Mouse (Mus musculus) MEL (cell line): ENCODE results near the gene Raph1. TPM values are rescaled to one million over a fixed set of nuclear protein-coding genes. Genes with fewer than 3 reads are reported as not detected.

Source experiments
- DNase-seq: peaks from one replicate; pipeline ENCODE4 v3.0.0; 2011; ENCODE audit warnings: low read depth, low spot score
- H3K27ac ChIP-seq: 2 replicates; pipeline ENCODE4 v1.5.1; 2012; ENCODE audit warnings: low read depth, mild to moderate bottlenecking, control low read depth, low read length, moderate library complexity; ENCODE audit not compliant: control insufficient read depth
- H3K27me3 ChIP-seq, 2 experiments: fragments of 150-350 bp in 1 of 2; sonication (generic) in 1 of 2; 2 replicates each; pipeline ENCODE4 v1.6.1; 2012; ENCODE audit warnings: low read length in 2 of 2, mild to moderate bottlenecking in 2 of 2, improper control_type of control experiment in 1 of 2, moderate library complexity in 1 of 2; ENCODE audit not compliant: insufficient read depth in 2 of 2, control insufficient read depth in 1 of 2
- H3K36me3 ChIP-seq, 2 experiments: 2 replicates each; pipeline ENCODE4 v1.6.1; 2012 to 2014; ENCODE audit warnings: low read length in 2 of 2, improper control_type of control experiment in 1 of 2, inconsistent platforms in 1 of 2, mild to moderate bottlenecking in 1 of 2; ENCODE audit not compliant: insufficient read depth in 2 of 2, control insufficient read depth in 1 of 2
- H3K4me1 ChIP-seq, 2 experiments: fragments of 150-350 bp in 1 of 2; sonication (generic) in 1 of 2; 2 replicates each; pipeline ENCODE4 v1.6.1; 2012; ENCODE audit warnings: low read length in 2 of 2, improper control_type of control experiment in 1 of 2, mild to moderate bottlenecking in 1 of 2; ENCODE audit not compliant: insufficient read depth in 2 of 2, control insufficient read depth in 1 of 2
- H3K4me3 ChIP-seq, 2 experiments: fragments of 150-350 bp in 1 of 2; sonication (generic) in 1 of 2; 2 replicates each; pipeline ENCODE4 v1.5.1; 2012; ENCODE audit warnings: low read depth in 2 of 2, low read length in 2 of 2, mild to moderate bottlenecking in 2 of 2, moderate library complexity in 2 of 2, control low read depth in 1 of 2, improper control_type of control experiment in 1 of 2; ENCODE audit not compliant: control insufficient read depth in 1 of 2, insufficient read depth in 1 of 2
- H3K79me2 ChIP-seq: 2 replicates; pipeline ENCODE4 v1.6.1; 2012; ENCODE audit warnings: mild to moderate bottlenecking, low read length, moderate library complexity; ENCODE audit not compliant: control insufficient read depth, poor library complexity, insufficient read depth
- H3K9ac ChIP-seq: 2 replicates; pipeline ENCODE4 v1.6.1; 2012; ENCODE audit warnings: low read depth, mild to moderate bottlenecking, control low read depth, low read length, moderate library complexity; ENCODE audit not compliant: control insufficient read depth, poor library complexity, severe bottlenecking
- H3K9me3 ChIP-seq: fragments of 150-350 bp; sonication (generic); replicated peaks from 2 replicates; pipeline ENCODE4 v1.6.1; 2012; ENCODE audit warnings: mild to moderate bottlenecking, low read length, improper control_type of control experiment, moderate library complexity; ENCODE audit not compliant: insufficient read depth
- CHD1 ChIP-seq: IDR thresholded peaks from 2 replicates; pipeline ENCODE4 v1.6.1; 2012; ENCODE audit warnings: low read depth, mild to moderate bottlenecking, inconsistent platforms, low read length, improper control_type of control experiment
- CHD2 ChIP-seq: IDR thresholded peaks from 2 replicates; pipeline ENCODE4 v1.6.1; 2011; ENCODE audit warnings: low read length, improper control_type of control experiment
- CTCF ChIP-seq, 3 experiments: IDR thresholded peaks in 2 of 3; conservative IDR thresholded peaks in 1 of 3; 2 replicates each; pipeline ENCODE4 v1.5.1; 2011 to 2012; ENCODE audit warnings: low read length in 3 of 3, low read depth in 2 of 3, mild to moderate bottlenecking in 2 of 3, improper control_type of control experiment in 1 of 3, inconsistent platforms in 1 of 3, mixed read lengths in 1 of 3, moderate library complexity in 1 of 3; ENCODE audit not compliant: control insufficient read depth in 1 of 3, insufficient read depth in 1 of 3, poor library complexity in 1 of 3, severe bottlenecking in 1 of 3
- ELF1 ChIP-seq: IDR thresholded peaks from 2 replicates; pipeline ENCODE4 v1.6.1; 2014; ENCODE audit warnings: low read depth, mild to moderate bottlenecking, inconsistent platforms, low read length, improper control_type of control experiment, moderate library complexity
- ETS1 ChIP-seq: IDR thresholded peaks from 2 replicates; pipeline ENCODE4 v1.6.1; 2012; ENCODE audit warnings: low read depth, mild to moderate bottlenecking, inconsistent platforms, low read length, improper control_type of control experiment, moderate library complexity
- GABPA ChIP-seq: IDR thresholded peaks from 2 replicates; pipeline ENCODE4 v1.6.1; 2012; ENCODE audit warnings: low read depth, mild to moderate bottlenecking, inconsistent platforms, low read length, improper control_type of control experiment, moderate library complexity
- GATA1 ChIP-seq: IDR thresholded peaks from 2 replicates; pipeline ENCODE4 v1.6.1; 2011; ENCODE audit warnings: low read depth, low read length, improper control_type of control experiment
- HCFC1 ChIP-seq: IDR thresholded peaks from 2 replicates; pipeline ENCODE4 v1.6.1; 2012; ENCODE audit warnings: low read depth, mild to moderate bottlenecking, inconsistent platforms, low read length, improper control_type of control experiment, moderate library complexity
- JUND ChIP-seq: IDR thresholded peaks from 2 replicates; pipeline ENCODE4 v1.6.1; 2011; ENCODE audit warnings: low read depth, mild to moderate bottlenecking, improper control_type of control experiment, low read length
- KAT2A ChIP-seq: conservative IDR thresholded peaks from 2 replicates; pipeline ENCODE4 v1.6.1; 2012; ENCODE audit warnings: low read depth, low read length, improper control_type of control experiment, inconsistent platforms
- MAFK ChIP-seq: IDR thresholded peaks from 2 replicates; pipeline ENCODE4 v1.6.1; 2011; ENCODE audit warnings: low read depth, mild to moderate bottlenecking, low read length, improper control_type of control experiment, borderline replicate concordance
- MAX ChIP-seq: IDR thresholded peaks from 2 replicates; pipeline ENCODE4 v1.6.1; 2011; ENCODE audit warnings: low read length, improper control_type of control experiment
- MEF2A ChIP-seq: IDR thresholded peaks from 2 replicates; pipeline ENCODE4 v1.6.1; 2014; ENCODE audit warnings: low read depth, mild to moderate bottlenecking, inconsistent platforms, low read length, improper control_type of control experiment; ENCODE audit not compliant: poor library complexity, insufficient replicate concordance, severe bottlenecking; ENCODE audit errors: extremely low read depth
- MYC ChIP-seq: IDR thresholded peaks from 2 replicates; pipeline ENCODE4 v1.6.1; 2011; ENCODE audit warnings: low read depth, mild to moderate bottlenecking, low read length, improper control_type of control experiment, moderate library complexity
- POLR2A ChIP-seq, 2 experiments: IDR thresholded peaks; 2 replicates each; pipeline ENCODE4 v1.6.1; 2011 to 2012; ENCODE audit warnings: low read length in 2 of 2, mild to moderate bottlenecking in 2 of 2, control low read depth in 1 of 2, improper control_type of control experiment in 1 of 2, low read depth in 1 of 2, moderate library complexity in 1 of 2; ENCODE audit not compliant: control insufficient read depth in 1 of 2, insufficient read depth in 1 of 2, poor library complexity in 1 of 2
- POLR2AphosphoS2 ChIP-seq: IDR thresholded peaks from 2 replicates; pipeline ENCODE4 v1.6.1; 2011; ENCODE audit warnings: low read length, improper control_type of control experiment
- RAD21 ChIP-seq: IDR thresholded peaks from 2 replicates; pipeline ENCODE4 v1.6.1; 2011; ENCODE audit warnings: mild to moderate bottlenecking, low read depth, low read length, improper control_type of control experiment
- SMC3 ChIP-seq: IDR thresholded peaks from 2 replicates; pipeline ENCODE4 v1.6.1; 2011; ENCODE audit warnings: low read depth, low read length, improper control_type of control experiment
- TBP ChIP-seq: IDR thresholded peaks from 2 replicates; pipeline ENCODE4 v1.8.0; 2011; ENCODE audit warnings: low read depth, low read length, improper control_type of control experiment
- TCF12 ChIP-seq: IDR thresholded peaks from 2 replicates; pipeline ENCODE4 v1.6.1; 2014; ENCODE audit warnings: low read depth, mild to moderate bottlenecking, inconsistent platforms, low read length, improper control_type of control experiment, moderate library complexity
- UBTF ChIP-seq: IDR thresholded peaks from 2 replicates; pipeline ENCODE4 v1.6.1; 2012; ENCODE audit warnings: low read depth, mild to moderate bottlenecking, inconsistent platforms, low read length, improper control_type of control experiment, moderate library complexity, borderline replicate concordance; ENCODE audit not compliant: insufficient read depth
- USF2 ChIP-seq, 2 experiments: IDR thresholded peaks; 2 replicates each; pipeline ENCODE4 v1.6.1; 2011 to 2012; ENCODE audit warnings: improper control_type of control experiment in 2 of 2, low read length in 2 of 2, borderline replicate concordance in 1 of 2, inconsistent platforms in 1 of 2, low read depth in 1 of 2, mild to moderate bottlenecking in 1 of 2; ENCODE audit not compliant: insufficient read depth in 1 of 2
- ZC3H11A ChIP-seq: IDR thresholded peaks from 2 replicates; pipeline ENCODE4 v1.6.1; 2012; ENCODE audit warnings: low read depth, mild to moderate bottlenecking, inconsistent platforms, low read length, improper control_type of control experiment
- ZMIZ1 ChIP-seq: IDR thresholded peaks from 2 replicates; pipeline ENCODE4 v1.6.1; 2012; ENCODE audit warnings: low read depth, mild to moderate bottlenecking, inconsistent platforms, low read length, improper control_type of control experiment, moderate library complexity
- polyA plus RNA-seq, 2 experiments: library from polyadenylated mRNA; stranded (reverse) in 1 of 2; unstranded in 1 of 2; fragments of >175 nt in 1 of 2; fragments of >200 nt in 1 of 2; gene quantifications; 2 replicates each; pipeline versions ENCODE4 v1.2.1 to v1.2.4; 2012; ENCODE audit warnings: low replicate concordance in 2 of 2, low read depth in 1 of 2; ENCODE audit not compliant: insufficient read length in 2 of 2, insufficient read depth in 1 of 2, missing spikeins in 1 of 2
- total RNA-seq: library from RNA; depleted of rRNA; stranded (reverse); fragments of 300-350 nt; gene quantifications from 2 replicates; pipeline ENCODE4 v1.2.3, GENCODE M21; 2012

The Raph1 gene
- total and polyA plus RNA-seq, 3 experiments, result 0.42 to 0.67 TPM; not detected in 1

GRCm38 (mm10) chr1:60503456-60503855, 63.4 kb downstream of the Raph1 start (continued):
- no peak for TF ChIP-seq JUND
- TF ChIP-seq RAD21, result no peak
- no peak for TF ChIP-seq ZC3H11A
- no peak for TF ChIP-seq MAFK
- peak in 1 of 2 experiments; percentile 32; a peak in 1 of 4 replicates for TF ChIP-seq POLR2A (IDR thresholded peaks at IDR 0.05; ENCODE audit: control insufficient read depth in 1 of 2, insufficient read depth in 1 of 2, low read depth in 1 of 2, low read length in 2 of 2, poor library complexity in 1 of 2)
- peak; percentile 42; the same call in 1 of the 2 replicates for TF ChIP-seq MAX
- 0 out of 2 replicates have a peak, but pooled peaks have one; percentile 33 for TF ChIP-seq TBP
- TF ChIP-seq CHD1, result no peak
- TF ChIP-seq TCF12, result no peak
- no peak for TF ChIP-seq CHD2
- TF ChIP-seq MEF2A, result no peak
- no peak for TF ChIP-seq CTCF (IDR thresholded peaks at IDR 0.05 in 2 of 3, conservative IDR thresholded peaks at IDR 0.05 in 1 of 3; ENCODE audit: control insufficient read depth in 1 of 3, insufficient read depth in 1 of 3, low read depth in 2 of 3, low read length in 3 of 3, poor library complexity in 1 of 3, severe bottlenecking in 1 of 3)
- no peak for TF ChIP-seq GABPA
- TF ChIP-seq HCFC1, result peak; percentile 46
- TF ChIP-seq UBTF, result no peak
- TF ChIP-seq ZMIZ1, result no peak
- TF ChIP-seq ELF1, result peak; percentile 43; the same call in 1 of the 2 replicates
- TF ChIP-seq POLR2AphosphoS2, result no peak
- no peak for TF ChIP-seq SMC3
- 0 out of 2 replicates have a peak, but pooled peaks have one; percentile 9 for TF ChIP-seq GATA1
- 0 out of 2 replicates have a peak, but pooled peaks have one; percentile 35 for TF ChIP-seq ETS1

- no peak for DNase-seq
- Histone ChIP-seq H3K4me1 (no peaks in the 10 kb centered on the region), H3K9ac (no peak overlapping the region), H3K79me2 (no peaks in the 10 kb centered on the region), H3K4me3 (no peak overlapping the region), H3K36me3 (no peaks in the 10 kb centered on the region), H3K27me3 (no peaks in the 10 kb centered on the region), H3K9me3 (no peaks in the 10 kb centered on the region), H3K27ac (no peak overlapping the region)
- TF ChIP-seq MYC (no peak), RAD21 (no peak), TCF12 (no peak), KAT2A (no peak), USF2 (IDR thresholded peaks at IDR 0.05; ENCODE audit: borderline replicate concordance in 1 of 2, insufficient read depth in 1 of 2, low read depth in 1 of 2, low read length in 2 of 2) (no peak)
These were observed 73.5 kb downstream of the Raph1 start for GRCm38 (mm10) chr1:60493421-60493820.
